In genomic region chr5:38553491-38553890, GRCm38 (mm10) we compare ENCODE assay signal across 22 mouse cellular contexts. TPM values are rescaled to one million over a fixed set of nuclear protein-coding genes. Genes with fewer than 3 reads are reported as not detected.
A peak's percentile ranks its signal among the peaks of the same experiment; 100 is the strongest.
DNase-seq lines count a peak whose midpoint lies in the region; ATAC-seq and TF ChIP-seq lines count a peak whose summit lies in the region.
"Had no signal": no experiment of that assay in that cellular context is flagged by ENCODE, and none has a peak within 500 bp of the region (broad histone marks: within the 10 kb centered on the region; RNA-seq: fewer than 3 reads in every experiment).

No protein-coding gene starts in this region.

- TF ChIP-seq CTCF in layer of hippocampus, adult 2 months (conservative IDR thresholded peaks at IDR 0.05) = no peak

- H3K36me3 ChIP-seq in heart, embryonic 12.5 days = peaks cover 87% of the 10 kb centered on the region

- intact Hi-C loops in heart, postnatal 14 days (cut with DNase I) = no loop called here
- intact Hi-C loops in left cerebral cortex, postnatal 36 days (cut with DNase I) = no loop called here

- no peak overlapping the region for H3K4me3 ChIP-seq in heart, embryonic 12.5 days
- H3K4me3 ChIP-seq in layer of hippocampus, adult 2 months = no peak overlapping the region
- H3K4me3 ChIP-seq: embryonic facial prominence, embryonic 15.5 days; liver, embryonic 13.5 days; neural tube, embryonic 13.5 days; stomach, embryonic 15.5 days had no signal

- H3K9ac ChIP-seq in heart, embryonic 12.5 days = no peak overlapping the region
- H3K9ac ChIP-seq: embryonic facial prominence, embryonic 15.5 days; liver, embryonic 13.5 days; neural tube, embryonic 13.5 days; stomach, embryonic 15.5 days had no signal

- peak overlapping the region; percentile 34; the same call in 1 of the 2 replicates for H3K27ac ChIP-seq in heart, embryonic 12.5 days (ENCODE audit: poor library complexity, severe bottlenecking)
- peak overlapping the region; percentile 4 for H3K27ac ChIP-seq in layer of hippocampus, adult 2 months
- H3K27ac ChIP-seq: hindbrain, postnatal 0 days; liver, embryonic 13.5 days; neural tube, embryonic 13.5 days; stomach, embryonic 15.5 days had no signal

- H3K4me2 ChIP-seq in heart, embryonic 12.5 days = no peak overlapping the region
- H3K4me2 ChIP-seq: embryonic facial prominence, embryonic 15.5 days; liver, embryonic 13.5 days; neural tube, embryonic 13.5 days; stomach, embryonic 15.5 days had no signal

- 87% methylated on average over 4 of the region's 4 CpGs for WGBS in heart, embryonic 12.5 days

- no peak for ATAC-seq in heart, embryonic 12.5 days (ENCODE audit: insufficient number of reproducible peaks, low FRiP score)
- ATAC-seq: forebrain, embryonic 16.5 days; hindbrain, postnatal 0 days; intestine, embryonic 16.5 days had no signal

- no peaks in the 10 kb centered on the region for H3K9me3 ChIP-seq in heart, embryonic 12.5 days (replicated peaks)
- H3K9me3 ChIP-seq: embryonic facial prominence, embryonic 15.5 days; liver, embryonic 13.5 days; neural tube, embryonic 13.5 days; stomach, embryonic 15.5 days had no signal

- no peaks in the 10 kb centered on the region for H3K27me3 ChIP-seq in heart, embryonic 12.5 days (replicated peaks)
- H3K27me3 ChIP-seq: CH12.LX; embryonic facial prominence, embryonic 15.5 days; liver, embryonic 13.5 days; neural tube, embryonic 13.5 days; stomach, embryonic 15.5 days had no signal

- H3K4me1 ChIP-seq in heart, embryonic 12.5 days (replicated peaks) = peaks cover 95% of the 10 kb centered on the region

- no peak for DNase-seq in heart, postnatal 14 days
- no peak for DNase-seq in layer of hippocampus, adult 2 months (ENCODE audit: low spot score in 2 of 2)
- no peak for DNase-seq in layer of hippocampus, postnatal 36 days
- peak; percentile 55 for DNase-seq in ZHBTc4 (ENCODE audit: low read depth, low spot score)
- DNase-seq in embryo, embryonic 11 days = no peak
- DNase-seq in left cerebral cortex, postnatal 36 days (ENCODE audit: low spot score in 2 of 2) = no peak
- DNase-seq: B cell, adult 2 months; gastrocnemius, postnatal 25 days; liver, embryonic 13.5 days; lung, adult 2 months; midbrain, embryonic 14.5 days; right cerebral cortex, postnatal 4 days; thymus, adult 18-20 months; thymus, postnatal 36 days had no signal

RNA-seq across cellular contexts. Expression of gene Wdr1, which starts 9.5 kb away (rescaled TPM):
- polyA plus RNA-seq in heart, embryonic 12.5 days (2016; fragmentation: Nextera tagmentation; extraction: Ambion mirVana) = 253 and 257 TPM in 2 replicates
- 100 to 1,000 TPM; 119 to 146 TPM for total RNA-seq in heart, postnatal 14 days (2021)
- 100 to 1,000 TPM; 203 to 212 TPM for total RNA-seq in layer of hippocampus, adult 2 months (2021)
- total RNA-seq in layer of hippocampus, postnatal 36 days (2021) = 100 to 1,000 TPM; 200 to 210 TPM
- 100 to 1,000 TPM; 143 to 152 TPM for total RNA-seq in left cerebral cortex, postnatal 36 days (2021)

RNA-seq across cellular contexts. Expression of gene Slc2a9, which starts 50.5 kb away (rescaled TPM):
- polyA plus RNA-seq in heart, embryonic 12.5 days (2016; fragmentation: Nextera tagmentation; extraction: Ambion mirVana) = 0.22 and 0.71 TPM in 2 replicates
- total RNA-seq in heart, postnatal 14 days (2021) = 1 to 10 TPM in 1 of 2 experiments, under 1 TPM in 1; 0.85 to 2.9 TPM
- 1 to 10 TPM; 3.2 to 4.2 TPM for total RNA-seq in layer of hippocampus, adult 2 months (2021)
- total RNA-seq in layer of hippocampus, postnatal 36 days (2021) = 1 to 10 TPM; 2.7 to 3.8 TPM
- total RNA-seq in left cerebral cortex, postnatal 36 days (2021) = under 1 TPM; 0.39 to 0.63 TPM
